Mouse (Mus musculus) spleen, postnatal 0 days (tissue): Measurements from ENCODE around the gene Zdhhc23. TPM values are rescaled to one million over a fixed set of nuclear protein-coding genes. Genes with fewer than 3 reads are reported as not detected.

Source experiments
- polyA plus RNA-seq: library from polyadenylated mRNA; unstranded; fragments of >200 nt; fragmentation: Nextera tagmentation; extraction: Ambion mirVana; gene quantifications from 2 replicates; pipeline ENCODE4 v1.2.1, GENCODE M21; 2015

Gene Zdhhc23
- polyA plus RNA-seq: 0.25 and 0.75 TPM in 2 replicates

GRCm38 (mm10) chr16:43979328-43980109 lies at the start of gene Zdhhc23:
Gene Zdhhc23, minus strand, starts transcription at chr16:43979791.

GRCm38 (mm10) chr16:43926341-43926859 lies 53.2 kb downstream of the Zdhhc23 start, which contains the start of gene Qtrt2:
Gene Qtrt2, minus strand, starts transcription at chr16:43926809.

Other genes with a start within 250 kb of the Zdhhc23 start
- not detected in 2 replicates for gene Drd3, start 225.8 kb downstream of the Zdhhc23 start, polyA plus RNA-seq
- 6.6 and 6.9 TPM in 2 replicates for gene Ccdc191, start 90.0 kb downstream of the Zdhhc23 start, polyA plus RNA-seq
- gene Qtrt2, start 53.0 kb downstream of the Zdhhc23 start, polyA plus RNA-seq: 7.7 and 9.3 TPM in 2 replicates
- 1.2 and 1.5 TPM in 2 replicates for gene Gramd1c, start 83.6 kb upstream of the Zdhhc23 start, polyA plus RNA-seq
- gene Atp6v1a, start 159.9 kb upstream of the Zdhhc23 start, polyA plus RNA-seq: 20.4 and 26.6 TPM in 2 replicates
- gene Naa50, start 160.0 kb upstream of the Zdhhc23 start, polyA plus RNA-seq: 63.2 and 65.7 TPM in 2 replicates
- 3.4 and 3.6 TPM in 2 replicates for gene Usf3, start 193.5 kb upstream of the Zdhhc23 start, polyA plus RNA-seq